Mouse (Mus musculus) left cerebral cortex, adult 9 months (tissue): ENCODE results near the gene Pomgnt2.
A peak's percentile ranks its signal among the peaks of the same experiment; 100 is the strongest.

Experiments used
- DNase-seq, 2 experiments: peaks; one replicate each; pipeline ENCODE4 v3.0.0; 2022; ENCODE audit warnings: low spot score in 2 of 2

The Pomgnt2 gene

DNA sequence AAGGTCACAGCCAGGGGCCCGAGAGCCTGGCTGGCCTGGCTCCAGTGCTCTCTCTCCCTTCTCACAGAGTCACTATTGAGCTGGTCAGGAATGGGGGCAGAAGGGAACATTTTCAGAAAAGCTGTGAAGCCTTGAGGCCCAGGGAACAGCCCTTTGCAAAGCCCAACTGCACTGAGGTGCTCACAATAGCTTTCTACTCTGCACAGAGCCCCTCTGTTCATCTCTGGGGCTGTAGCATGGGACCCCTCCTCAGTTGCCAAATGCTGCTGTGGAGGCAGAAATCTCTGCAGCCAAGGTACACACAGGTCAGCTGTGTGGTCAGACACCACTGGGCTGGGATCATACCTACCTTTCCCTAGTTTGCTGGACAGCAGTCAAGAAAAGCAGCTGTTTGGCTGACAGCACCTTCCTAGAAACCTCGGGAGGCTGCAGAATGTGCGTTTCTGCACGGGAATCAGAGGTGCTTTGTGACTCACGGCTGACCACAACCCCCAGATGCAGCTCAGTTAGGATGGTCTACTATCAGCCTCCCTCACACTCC is 27.0 kb downstream of the Pomgnt2 start:
- DNase-seq, result no peak

DNA sequence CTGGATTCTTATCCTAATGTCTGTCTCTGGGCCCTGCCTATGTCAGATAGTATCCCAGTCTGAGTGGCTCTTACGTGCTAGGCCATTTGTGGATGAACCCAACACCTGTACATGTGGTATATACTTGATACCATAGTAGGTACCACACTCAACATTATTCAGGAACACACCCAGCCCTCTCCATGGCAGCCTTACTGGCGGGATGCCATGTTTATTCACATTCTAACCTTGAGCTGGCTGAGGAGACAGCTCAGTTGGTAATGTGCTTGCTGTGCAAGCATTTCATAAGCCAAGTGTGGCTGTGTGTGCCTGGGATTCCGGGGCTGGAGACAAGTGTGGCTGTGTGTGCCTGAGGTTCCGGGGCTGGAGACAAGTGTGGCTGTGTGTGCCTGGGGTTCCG is 28.7 kb downstream of the Pomgnt2 start:
- no peak for DNase-seq

DNA sequence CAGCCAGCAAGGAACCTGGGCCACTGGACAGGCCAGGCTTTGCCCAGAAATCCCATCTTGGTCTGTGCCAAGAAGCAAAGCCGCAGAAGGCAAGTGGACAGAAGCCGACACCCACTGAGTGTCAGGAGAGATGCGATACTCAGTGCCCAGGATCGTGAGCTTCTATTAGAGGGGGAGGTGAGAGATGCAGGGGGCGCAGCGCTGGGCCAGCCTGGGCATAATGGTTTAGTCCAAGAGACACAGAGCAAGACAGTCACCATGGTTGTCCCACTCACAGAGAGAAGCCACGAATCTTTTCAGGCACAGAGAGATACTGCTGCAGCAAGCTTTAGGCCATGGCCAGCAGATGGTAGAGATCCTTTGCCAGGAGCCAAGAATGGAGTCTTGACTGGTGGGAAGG is 32.0 kb downstream of the Pomgnt2 start:
- DNase-seq, result no peak

DNA sequence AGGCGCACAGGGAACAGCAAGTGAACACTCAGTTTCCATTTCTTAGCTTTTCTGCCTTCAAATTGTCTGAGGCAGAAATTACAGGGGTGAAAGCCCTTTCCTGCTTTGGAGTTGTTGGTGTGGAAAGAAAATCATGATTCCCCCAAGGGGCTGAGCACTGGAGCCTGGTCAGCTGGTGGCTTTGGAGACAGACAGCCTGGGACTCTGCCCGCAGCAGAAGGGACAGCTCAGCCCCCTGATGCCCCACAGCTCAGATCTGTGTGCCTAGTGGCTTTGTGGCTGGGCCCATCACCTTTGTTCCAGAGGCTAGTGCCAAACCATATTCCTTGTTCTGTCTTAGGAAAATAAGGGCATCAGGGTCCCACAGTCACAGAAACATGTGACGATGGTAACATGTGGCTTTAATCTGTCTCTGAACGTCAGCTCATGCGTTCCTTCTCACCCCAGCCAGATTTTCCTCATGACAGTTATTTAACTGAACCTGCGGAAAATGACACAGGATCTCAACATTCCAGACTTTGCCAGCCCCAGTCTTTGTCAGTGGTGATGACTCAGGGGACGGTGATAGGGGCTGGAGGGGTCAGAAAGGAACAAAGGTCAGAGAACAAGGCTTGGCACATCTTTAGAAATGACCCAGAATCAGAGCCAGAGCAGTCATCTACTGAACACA is 36.8 kb downstream of the Pomgnt2 start:
- no peak for DNase-seq

DNA sequence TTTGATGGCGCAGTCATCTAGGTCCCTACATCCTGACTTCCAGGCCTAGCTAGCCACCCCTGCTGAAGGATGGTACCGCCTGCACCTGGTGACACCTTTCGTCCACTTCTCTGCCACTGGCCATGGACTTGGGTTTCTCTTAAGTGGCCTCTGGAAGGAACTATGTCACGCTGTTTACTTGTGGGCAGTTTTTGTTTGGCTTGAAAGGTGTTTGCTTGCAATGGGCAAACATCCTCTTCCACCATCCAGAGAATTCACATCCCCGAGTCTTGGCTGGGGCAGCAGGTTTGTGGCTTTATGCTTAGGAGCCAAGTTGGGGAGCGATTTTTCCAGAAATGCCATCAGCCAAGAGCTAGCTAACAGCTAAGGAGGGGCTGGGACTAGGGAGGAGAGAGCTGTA is 44.3 kb downstream of the Pomgnt2 start:
- DNase-seq, result no peak

DNA sequence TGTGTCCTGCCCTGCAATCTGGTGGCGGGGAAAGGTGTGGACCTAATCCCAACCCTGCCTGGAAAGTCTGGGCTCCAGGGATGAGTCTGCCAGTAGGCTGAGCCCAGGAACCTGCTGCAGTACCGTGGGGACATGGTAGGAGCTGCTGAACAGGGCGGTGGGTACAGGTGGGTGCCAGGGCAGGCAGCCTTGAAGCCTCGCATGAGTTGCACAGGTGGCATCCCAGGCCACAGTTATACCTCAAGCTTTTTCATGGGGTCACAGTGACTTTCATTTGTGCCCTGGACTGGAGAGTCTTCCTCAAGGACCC is 45.8 kb downstream of the Pomgnt2 start:
- DNase-seq, result no peak

DNA sequence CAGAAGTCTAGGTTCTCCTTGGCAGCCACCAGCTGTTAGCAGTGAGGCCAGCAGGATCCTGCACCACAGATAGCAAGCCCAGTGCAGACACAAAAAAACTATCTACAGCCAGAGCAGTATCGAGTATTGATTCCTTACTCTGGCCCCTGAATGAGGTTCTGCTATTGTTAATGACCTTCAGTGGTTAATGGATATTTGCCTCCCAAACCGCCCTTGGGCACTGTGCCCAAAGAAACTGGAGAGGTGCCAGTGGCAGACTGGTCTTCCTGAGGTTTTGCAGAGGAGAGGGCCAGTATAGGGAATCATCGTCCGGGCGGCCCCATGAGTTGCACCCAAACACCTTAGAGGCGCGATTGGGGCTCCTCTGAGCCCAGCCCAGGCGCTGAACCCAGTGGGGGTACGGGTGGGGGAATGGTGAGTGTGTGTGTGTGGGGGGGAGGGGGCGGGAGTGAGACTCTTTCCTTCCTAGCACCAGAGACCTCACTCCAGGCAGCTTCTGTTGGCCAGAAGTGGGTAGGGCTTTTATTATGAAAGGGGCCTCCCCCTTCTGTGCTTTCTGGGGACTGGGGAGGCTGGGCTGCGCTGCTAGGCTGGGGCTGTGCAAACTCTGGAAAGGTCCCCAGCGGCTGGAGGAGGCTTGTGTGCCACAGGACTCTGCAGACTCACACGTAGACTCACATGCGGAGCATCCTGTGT is 46.3 kb downstream of the Pomgnt2 start, which contains the start of gene Fam198a:
Gene Fam198a (plus strand): TSS at position 571 of the 696 bp plus-strand sequence.
- DNase-seq, result no peak

DNA sequence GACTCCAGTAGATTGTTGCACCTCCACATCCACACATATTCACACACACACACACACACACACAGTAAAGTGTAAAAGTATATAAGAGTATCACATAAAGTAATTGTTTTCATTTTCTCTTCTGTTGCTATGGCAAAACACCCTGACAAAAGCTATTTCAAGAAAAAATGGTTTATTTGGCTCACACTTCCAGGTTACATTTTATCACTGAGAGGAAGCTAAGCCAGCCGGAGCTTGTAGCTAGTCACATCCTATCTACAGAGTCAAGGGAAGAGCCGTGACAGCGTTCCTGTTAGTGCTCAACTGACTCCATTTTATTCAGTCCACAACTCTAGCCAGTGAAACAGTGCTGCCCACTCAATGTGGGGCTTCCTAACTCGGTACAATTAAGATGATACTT is 48.5 kb downstream of the Pomgnt2 start:
- no peak for DNase-seq

DNA sequence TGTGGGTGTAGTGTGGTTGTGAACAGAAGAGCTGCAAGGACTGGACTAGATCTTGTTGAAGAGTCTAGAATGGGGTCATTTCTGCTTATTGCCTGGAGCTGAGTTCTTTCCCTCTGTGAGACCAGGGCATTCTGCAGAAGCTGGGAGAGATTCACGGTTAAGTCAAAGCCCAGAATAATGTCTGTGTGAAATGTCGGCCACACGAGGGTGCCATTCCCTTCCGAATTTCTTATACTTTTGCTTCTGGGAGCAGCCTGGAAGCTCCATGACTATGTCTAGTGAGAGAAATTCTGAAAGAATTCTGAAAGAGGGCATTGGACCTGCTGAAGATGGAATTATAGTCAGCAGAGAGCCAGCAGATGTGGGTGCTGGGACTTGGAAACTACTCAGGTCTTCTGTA is 49.1 kb downstream of the Pomgnt2 start:
- peak in 1 of 2 experiments; percentile 75 for DNase-seq

DNA sequence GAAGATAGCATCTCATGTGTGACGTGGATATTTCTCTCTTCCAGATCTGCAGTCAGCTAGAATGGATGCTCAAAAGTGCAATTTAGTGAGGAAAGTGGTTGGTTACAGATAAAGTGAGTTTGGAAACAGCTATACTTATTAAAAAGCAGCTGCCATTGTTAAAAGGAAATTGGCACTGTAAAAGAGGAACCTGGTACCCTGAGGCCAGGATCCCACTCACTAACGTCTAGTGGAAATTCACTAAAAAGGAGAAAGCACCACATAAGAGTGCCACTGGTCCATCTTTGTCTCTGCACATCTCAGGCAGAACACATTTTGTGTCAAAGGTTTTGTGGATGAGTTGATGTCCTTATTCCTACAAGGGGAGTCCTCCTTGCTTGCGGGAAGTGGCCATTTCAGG is 53.3 kb downstream of the Pomgnt2 start:
- DNase-seq, result no peak

DNA sequence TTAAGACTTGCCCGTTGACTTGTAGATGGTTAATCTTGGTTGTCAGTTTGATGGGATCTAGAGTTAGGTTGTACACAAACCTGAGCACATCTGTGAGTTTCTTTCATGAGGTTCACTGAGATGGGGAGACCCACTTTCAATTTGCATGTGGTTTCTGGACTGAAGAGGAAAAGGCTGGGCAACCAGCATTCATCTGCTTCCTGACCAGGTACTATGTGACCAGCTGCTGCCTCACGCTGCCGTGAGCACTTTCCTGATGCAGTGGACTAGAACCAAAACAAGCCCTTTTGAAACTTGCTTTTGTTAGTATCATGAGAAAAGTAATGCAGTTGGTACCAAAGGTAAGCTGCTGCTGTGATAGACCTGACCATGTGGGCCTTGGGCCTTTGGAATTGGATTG is 53.9 kb downstream of the Pomgnt2 start:
- no peak for DNase-seq

DNA sequence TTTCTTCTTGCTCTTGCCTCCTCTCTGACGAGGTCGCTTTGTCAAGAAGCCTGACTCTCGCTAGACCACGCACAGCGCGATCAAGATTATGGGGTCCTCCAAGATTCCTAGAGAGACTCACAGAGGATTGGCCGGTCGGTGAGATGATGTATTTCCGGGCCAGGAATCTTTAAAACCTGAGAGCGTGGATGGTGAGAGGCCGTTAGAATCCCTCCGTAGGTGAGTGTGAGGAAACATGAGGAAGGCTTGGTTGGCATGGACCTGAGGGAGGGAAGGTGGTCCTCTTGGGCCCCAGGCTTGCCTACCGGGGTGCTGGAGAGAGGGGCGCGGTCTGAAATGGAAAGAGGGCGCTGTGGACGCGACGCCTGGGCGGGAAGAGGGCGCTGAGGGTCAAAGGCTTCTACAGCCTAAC is 59.0 kb downstream of the Pomgnt2 start:
- no peak for DNase-seq

DNA sequence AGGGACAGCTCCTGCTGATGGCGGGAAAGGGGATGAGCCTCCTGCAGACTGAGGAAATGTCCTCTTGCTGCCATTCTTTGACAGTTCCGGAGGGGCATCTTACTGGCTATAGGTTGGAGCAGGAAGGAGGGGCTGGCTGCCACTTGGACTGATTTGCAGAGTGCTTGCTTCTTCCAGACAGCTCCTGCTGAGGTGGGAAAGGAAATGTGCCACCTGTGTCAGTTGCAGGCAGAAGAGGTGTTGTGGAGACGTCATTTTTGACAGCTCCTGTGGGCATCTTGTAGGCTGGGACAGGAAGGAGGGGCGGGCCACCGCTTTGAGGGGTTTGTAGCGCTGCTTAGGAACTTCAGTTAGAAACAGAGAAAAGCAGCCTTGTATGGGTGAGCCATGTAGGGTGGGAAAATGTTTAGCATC is 59.5 kb downstream of the Pomgnt2 start:
- no peak for DNase-seq

DNA sequence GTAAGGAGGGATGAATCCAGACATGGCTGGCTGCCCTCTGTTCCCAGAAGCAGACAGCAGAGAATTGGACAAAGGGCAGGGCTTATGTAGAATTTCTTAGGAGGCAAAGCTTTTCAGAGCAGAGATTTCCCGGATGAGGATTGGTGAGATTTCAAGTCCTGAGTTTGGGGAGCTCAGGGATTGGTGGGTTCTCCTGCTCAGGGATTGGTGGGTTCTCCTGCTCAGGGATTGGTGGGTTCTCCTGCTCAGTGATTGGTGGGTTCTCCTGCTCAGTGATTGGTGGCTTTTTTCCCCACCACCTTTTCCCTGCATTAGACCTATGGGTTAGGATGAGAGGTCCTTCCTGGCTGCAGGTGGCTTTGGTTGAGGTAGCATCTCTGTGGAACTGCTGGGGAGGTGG is 60.0 kb downstream of the Pomgnt2 start:
- no peak for DNase-seq

DNA sequence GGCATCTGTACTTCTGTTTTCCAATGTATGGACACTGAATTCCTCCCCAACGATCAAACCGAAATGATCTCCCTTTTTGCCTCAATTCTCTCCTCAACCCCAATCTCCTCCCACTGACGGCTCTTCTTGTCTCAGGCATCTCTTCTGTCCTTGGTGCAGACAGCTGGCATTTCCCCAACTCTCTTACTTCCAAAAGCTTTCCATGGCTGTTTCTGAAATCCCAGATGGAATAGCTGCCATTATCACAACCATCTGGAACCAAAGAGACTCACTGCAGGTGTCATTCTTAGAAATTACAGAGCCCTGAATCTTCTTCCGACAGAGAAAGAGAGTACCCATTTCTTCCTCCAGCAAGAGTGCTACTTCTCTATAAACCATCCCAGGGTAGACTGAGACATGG is 62.1 kb downstream of the Pomgnt2 start:
- no peak for DNase-seq
